Mouse (Mus musculus) cortical plate, adult 2 months (tissue): ENCODE data around the gene Nr4a1.

Experiments used
- CTCF ChIP-seq: fragments of 200-500 bp; IDR thresholded peaks from 2 replicates; pipeline ENCODE4 v1.5.1; 2011; ENCODE audit warnings: mild to moderate bottlenecking, control low read depth, low read length; ENCODE audit not compliant: insufficient read depth; ENCODE audit errors: extremely low read depth
- POLR2A ChIP-seq: fragments of 200-500 bp; IDR thresholded peaks from 2 replicates; pipeline ENCODE4 v1.6.1; 2011; ENCODE audit warnings: mild to moderate bottlenecking, low read length, control low read depth; ENCODE audit not compliant: insufficient read depth; ENCODE audit errors: extremely low read depth

DNA sequence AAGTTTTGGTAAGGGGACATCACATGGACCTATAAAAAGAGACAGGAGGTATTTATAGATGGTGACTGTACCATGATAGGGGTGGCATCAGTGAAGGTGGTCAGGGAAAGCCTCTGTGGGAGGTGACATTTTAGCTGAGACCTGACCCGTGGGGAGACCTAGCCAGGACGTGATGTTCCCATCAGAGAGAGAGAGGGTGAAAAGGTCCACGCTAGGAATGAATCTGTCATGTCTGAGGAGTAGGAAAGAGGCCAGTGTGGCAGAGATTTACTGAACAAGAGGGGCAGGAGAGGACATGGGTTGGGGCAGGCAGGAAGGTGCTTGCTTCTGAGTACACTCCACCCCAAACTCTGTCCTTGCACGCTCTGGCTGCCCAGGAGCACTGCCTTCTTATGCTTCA lies 49.8 kb downstream of the Nr4a1 start:
- TF ChIP-seq CTCF (no peak), POLR2A (no peak)
